Mouse (Mus musculus) left cerebral cortex, adult 8-10 months (tissue): ENCODE measurements around the gene Zfp652. TPM values are rescaled to one million over a fixed set of nuclear protein-coding genes. Genes with fewer than 3 reads are reported as not detected.
"Not testable (repeated sequence)": the region's sequence is repeated elsewhere in the genome, so short reads cannot be mapped to it uniquely, and the experiment has no call there.

Experiments used
- DNase-seq, 2 experiments: peaks; one replicate each; pipeline ENCODE4 v3.0.0; 2022; ENCODE audit warnings: low spot score in 2 of 2
- total RNA-seq, 4 experiments: library from RNA; stranded (reverse); gene quantifications; 2 replicates each; pipeline ENCODE4 v1.2.4; 2022

Zfp652 gene
- total RNA-seq, 4 experiments from 2014 or later, result 42.2 to 44.9 (median 43.6) TPM

- DNase-seq, result no peak
Measured at GRCm38 (mm10) chr11:95844935-95845334, 132.5 kb downstream of the Zfp652 start.

DNA sequence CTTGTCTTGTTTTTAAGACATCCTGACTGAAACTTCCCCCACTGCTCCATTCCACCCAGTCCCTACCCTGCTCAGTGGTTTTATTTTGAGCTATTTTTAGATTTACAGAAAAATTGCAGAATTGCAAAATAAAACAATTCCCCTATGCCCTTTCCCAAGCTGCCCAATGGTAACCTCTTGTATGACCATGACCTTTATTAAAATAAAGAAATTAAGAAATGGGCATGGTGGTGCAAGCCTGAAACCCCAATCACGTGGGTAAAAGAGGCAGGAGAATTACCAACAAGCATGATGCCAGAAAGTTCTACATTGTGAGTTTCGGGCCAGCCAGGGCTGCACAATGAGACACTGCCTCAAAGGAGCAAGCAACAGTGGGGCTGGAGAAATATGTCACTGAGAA, 138.4 kb downstream of the Zfp652 start:
- no peak for DNase-seq

DNA sequence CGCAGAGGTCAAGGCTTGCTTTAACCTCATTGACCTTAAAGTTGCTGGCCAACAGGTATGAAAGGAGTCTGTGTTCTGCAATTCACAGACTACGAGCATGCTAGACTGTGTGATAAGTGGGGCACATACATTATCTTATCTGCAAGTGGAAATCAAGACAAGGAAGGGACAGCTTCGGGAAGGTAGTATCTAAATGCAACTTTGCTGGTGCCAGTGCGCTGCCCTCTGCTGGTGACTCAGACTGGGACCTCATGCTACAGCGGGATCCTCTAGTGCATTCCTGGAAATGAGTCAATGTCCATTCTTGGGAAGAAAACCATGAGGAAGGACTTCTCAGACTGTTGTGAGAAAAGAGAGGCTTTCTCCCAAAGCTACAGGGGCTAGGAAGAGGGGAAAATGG, 141.2 kb downstream of the Zfp652 start:
- no peak for DNase-seq

DNA sequence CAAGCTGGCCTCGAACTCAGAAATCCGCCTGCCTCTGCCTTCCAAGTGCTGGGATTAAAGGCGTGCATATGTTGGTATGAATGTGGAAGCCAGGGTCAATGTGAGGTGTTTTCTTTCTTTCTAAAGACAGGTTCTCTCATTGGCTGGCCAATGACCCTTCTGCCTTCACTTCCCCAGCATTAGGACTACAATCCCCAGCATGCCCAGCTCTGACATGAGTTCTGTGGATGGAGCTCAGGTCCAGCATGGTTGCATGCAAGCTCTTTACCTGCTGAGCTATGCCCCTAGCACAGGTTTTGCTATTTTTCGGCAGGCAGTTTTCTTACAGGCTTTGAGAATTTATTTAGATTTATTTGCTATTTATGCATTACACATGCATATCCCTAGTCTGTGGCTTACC, 144.8 kb downstream of the Zfp652 start:
- no peak for DNase-seq

- DNase-seq, result peak in 1 of 2 experiments; percentile 41
Measured at GRCm38 (mm10) chr11:95857716-95858527, 145.4 kb downstream of the Zfp652 start.

DNA sequence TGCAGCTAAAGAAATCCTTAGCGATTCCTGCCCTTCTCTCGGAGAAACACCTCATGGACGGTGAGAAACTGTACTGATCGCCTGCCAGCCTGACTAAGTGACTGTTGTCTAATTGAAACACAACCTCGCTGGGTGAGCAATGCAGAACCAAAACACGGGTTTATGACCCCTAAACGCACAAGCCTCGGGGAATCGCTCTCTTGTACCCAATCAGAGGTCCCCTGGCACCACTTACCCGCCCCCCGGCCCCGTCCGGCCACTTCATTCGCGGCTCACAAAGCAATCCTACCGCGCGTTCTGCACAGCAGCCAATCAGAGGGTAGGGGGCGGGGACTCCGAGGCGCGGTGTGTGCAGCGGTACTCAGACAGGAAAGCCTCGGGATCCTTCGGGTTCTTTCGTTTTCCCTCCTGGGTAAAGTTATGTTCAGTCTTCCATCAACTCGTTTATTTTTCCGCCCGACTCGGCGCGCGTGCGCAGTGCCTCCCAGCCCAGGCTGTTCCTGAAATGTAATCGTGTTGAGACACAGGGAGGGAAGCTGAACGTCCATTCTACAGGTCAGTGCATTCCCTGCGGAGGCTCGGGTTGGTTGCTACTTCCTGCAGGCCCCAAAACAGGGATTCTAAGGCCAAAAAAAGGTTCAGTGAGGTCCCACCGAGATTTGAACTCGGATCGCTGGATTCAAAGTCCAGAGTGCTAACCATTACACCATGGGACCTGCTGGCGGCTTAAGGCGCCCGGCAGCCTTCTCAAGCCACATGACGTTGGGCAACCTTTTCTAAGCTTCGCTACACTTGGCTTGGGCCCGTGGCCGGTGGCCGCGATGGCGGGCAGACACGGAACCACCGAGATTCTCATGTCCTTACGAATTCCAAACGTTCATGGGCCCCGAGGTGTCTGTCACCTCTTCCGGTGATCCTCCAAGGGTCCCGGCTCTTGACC, 146.3 kb downstream of the Zfp652 start:
- DNase-seq, result peak; percentile 98 to 100

GRCm38 (mm10) chr11:95859468-95859855, 147.0 kb downstream of the Zfp652 start:
- no peak for DNase-seq

- no peak for DNase-seq
Measured at GRCm38 (mm10) chr11:95860071-95860490, 147.6 kb downstream of the Zfp652 start.

DNA sequence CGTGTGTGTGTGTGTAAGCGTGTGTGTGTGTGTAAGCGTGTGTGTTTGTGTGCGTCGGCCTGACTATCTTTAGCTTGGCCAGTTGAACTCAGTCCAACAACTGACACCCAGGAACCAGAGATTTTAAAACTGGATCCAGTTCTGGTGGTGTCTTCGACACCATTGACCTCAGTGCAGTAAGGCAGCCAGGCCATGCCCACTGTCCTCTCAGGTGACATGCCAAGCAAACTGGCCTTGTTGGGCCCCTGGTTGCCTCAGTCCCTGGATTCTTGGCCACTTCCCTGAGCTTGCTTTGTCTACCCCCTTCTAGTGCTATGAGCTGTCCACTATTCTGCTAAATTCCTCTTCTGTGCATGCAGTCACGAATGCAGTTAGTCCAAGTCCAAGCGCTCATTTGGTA, 148.9 kb downstream of the Zfp652 start:
- no peak for DNase-seq

DNA sequence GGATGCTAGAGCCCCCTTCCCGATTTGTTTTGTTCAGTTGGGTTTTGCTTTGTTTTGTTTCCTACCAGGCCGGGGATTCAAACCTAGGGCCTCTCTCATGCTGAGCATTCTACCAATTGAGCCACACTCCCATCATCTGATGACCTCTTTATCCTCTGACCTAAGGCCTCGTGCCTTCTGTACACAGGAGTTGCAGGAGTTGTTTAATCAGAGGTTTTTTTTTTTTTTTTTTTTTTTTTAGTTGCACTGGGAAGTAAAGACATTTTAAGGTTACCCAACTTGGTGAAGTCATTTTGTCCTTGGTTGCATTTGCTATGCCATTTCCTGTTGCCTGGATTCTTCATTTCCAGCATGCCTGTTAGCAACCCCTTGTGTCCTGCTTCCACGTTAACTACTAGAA, 157.0 kb downstream of the Zfp652 start:
- no peak for DNase-seq

DNA sequence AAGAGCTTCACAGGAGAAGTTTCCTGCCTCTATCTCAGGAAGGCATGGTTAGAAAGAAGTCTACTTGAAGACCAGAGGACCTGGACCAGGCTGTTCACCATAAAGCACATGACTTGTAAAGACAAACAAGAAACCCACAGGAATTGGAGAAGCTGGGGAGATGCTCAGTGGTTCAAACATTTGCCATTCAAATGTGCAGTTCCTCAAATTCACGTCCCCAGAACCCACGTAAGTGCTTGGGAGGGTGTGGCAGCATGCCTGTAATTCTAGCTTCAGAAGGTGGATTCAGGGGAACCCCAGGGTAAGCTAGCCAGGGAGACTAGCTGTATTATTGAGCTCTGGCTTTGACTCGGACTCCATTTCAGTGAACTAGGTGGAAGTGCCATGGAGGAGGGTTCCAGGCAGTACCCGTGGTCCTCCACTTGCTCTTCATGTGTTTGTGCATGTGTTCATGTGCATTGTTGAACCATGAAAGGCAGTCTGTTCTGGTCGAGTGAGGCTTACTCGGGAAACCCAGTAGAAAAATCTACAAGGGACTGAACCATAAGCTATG, 157.5 kb downstream of the Zfp652 start:
- no peak for DNase-seq

DNA sequence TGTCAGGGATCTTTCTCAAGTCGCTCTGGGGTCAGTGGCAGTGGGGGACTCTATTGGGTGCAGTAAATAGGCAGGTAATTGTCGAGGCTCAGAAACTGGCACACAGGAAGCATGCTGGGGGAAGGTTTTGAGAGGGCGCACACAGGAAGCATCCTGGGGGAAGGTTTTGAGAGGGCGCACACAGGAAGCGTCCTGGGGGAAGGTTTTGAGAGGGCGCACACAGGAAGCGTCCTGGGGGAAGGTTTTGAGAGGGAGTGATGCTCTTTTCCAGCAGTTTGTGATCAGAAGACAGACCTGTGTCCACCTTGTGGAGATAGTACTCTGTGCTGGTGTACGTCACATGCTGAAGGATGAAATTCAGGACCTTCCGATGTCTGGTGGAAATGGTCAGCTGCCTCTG, 163.3 kb downstream of the Zfp652 start:
- DNase-seq, result no peak

DNA sequence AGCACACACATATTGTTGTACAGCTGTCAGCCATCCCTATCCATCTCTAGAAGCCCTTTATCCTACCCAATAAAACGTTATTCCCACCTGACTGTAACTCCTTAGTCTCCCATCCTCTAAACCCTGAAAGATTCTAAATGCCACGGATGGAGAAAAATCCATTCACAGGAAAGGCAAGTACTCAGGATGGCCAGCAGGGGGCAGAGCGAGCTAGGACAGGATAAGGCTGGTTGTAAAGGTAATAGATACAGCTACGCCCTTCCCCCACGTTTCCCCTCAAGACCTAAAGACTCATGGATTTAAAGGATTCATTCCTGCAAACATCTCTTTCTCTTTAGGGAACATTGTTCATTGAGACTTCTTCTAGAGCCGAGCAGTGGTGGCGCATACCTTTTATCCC, 163.8 kb downstream of the Zfp652 start:
- no peak for DNase-seq

- DNase-seq, result not testable (repeated sequence)
Measured at GRCm38 (mm10) chr11:95879861-95880260, 167.4 kb downstream of the Zfp652 start.

Other genes starting within 250 kb of the Zfp652 start
- gene Nxph3, start 198.1 kb upstream of the Zfp652 start, total RNA-seq, result 10 to 100 TPM; 26.5 to 33.0 (median 32.3) TPM
- 1 to 10 TPM; 2.5 to 4.9 (median 4.1) TPM for gene Ngfr, start 124.9 kb upstream of the Zfp652 start, total RNA-seq
- 100 to 1,000 TPM in 2 of 4 experiments, 10 to 100 TPM in 2; 83.8 to 107 (median 94.7) TPM for gene Phb, start 45.7 kb upstream of the Zfp652 start, total RNA-seq
- gene B130006D01Rik, start 10.9 kb downstream of the Zfp652 start, total RNA-seq, result 1 to 10 TPM; 1.2 to 1.4 (median 1.3) TPM
- 10 to 100 TPM; 60.8 to 75.0 (median 67.2) TPM for gene Phospho1, start 111.8 kb downstream of the Zfp652 start, total RNA-seq
- gene Gngt2, start 124.5 kb downstream of the Zfp652 start, total RNA-seq, result 10 to 100 TPM in 1 of 4 experiments, 1 to 10 TPM in 3; 2.3 to 14.5 (median 5.2) TPM
- 10 to 100 TPM in 2 of 4 experiments, 1 to 10 TPM in 2; 5.9 to 21.5 (median 10.1) TPM for gene Abi3, start 129.8 kb downstream of the Zfp652 start, total RNA-seq
- not detected for gene B4galnt2, start 202.2 kb downstream of the Zfp652 start, total RNA-seq